Mouse (Mus musculus) embryonic facial prominence, embryonic 13.5 days (tissue): Measurements from ENCODE around the gene Cfap157. TPM values are rescaled to one million over a fixed set of nuclear protein-coding genes. Genes with fewer than 3 reads are reported as not detected.

Experiments
- ATAC-seq: fragments of 200-750 bp; cut with Nextera tagmentation; 2 replicates; pipeline ENCODE4 v1.8.0; 2017; ENCODE audit warnings: low read depth; ENCODE audit not compliant: insufficient number of reproducible peaks, insufficient read depth, low FRiP score, low TSS enrichment
- H3K27ac ChIP-seq: fragments of 300-500 bp; sonication (generic); 2 replicates; pipeline ENCODE4 v1.5.1; 2015; ENCODE audit warnings: moderate library complexity, mild to moderate bottlenecking, inconsistent platforms
- H3K27me3 ChIP-seq: fragments of 300-500 bp; sonication (generic); 2 replicates; pipeline ENCODE4 v1.6.1; 2015; ENCODE audit warnings: mild to moderate bottlenecking, inconsistent platforms
- H3K36me3 ChIP-seq: fragments of 300-500 bp; sonication (generic); 2 replicates; pipeline ENCODE4 v1.6.1; 2015; ENCODE audit warnings: mild to moderate bottlenecking, inconsistent platforms
- H3K4me1 ChIP-seq: fragments of 300-500 bp; sonication (generic); 2 replicates; pipeline ENCODE4 v1.6.1; 2015; ENCODE audit warnings: inconsistent platforms
- H3K4me2 ChIP-seq: fragments of 300-500 bp; sonication (generic); 2 replicates; pipeline ENCODE4 v1.6.1; 2015; ENCODE audit warnings: moderate library complexity, mild to moderate bottlenecking, inconsistent platforms
- H3K4me3 ChIP-seq: fragments of 300-500 bp; sonication (generic); 2 replicates; pipeline ENCODE4 v1.5.1; 2015; ENCODE audit warnings: mild to moderate bottlenecking, inconsistent platforms
- H3K9ac ChIP-seq: fragments of 300-500 bp; sonication (generic); 2 replicates; pipeline ENCODE4 v1.6.1; 2015; ENCODE audit warnings: mild to moderate bottlenecking, inconsistent platforms
- H3K9me3 ChIP-seq: fragments of 300-500 bp; sonication (generic); 2 replicates; pipeline ENCODE4 v1.6.1; 2016; ENCODE audit warnings: inconsistent platforms
- WGBS: fragments of 180-500 bp; shearing (Covaris S2); methylation state at CpG from one replicate; pipeline ENCODE4 v1.1.7; 2015; ENCODE audit warnings: mixed read lengths; 5-methylcytosine and 5-hydroxymethylcytosine counted together
- polyA plus RNA-seq: library from polyadenylated mRNA; unstranded; fragments of >200 nt; fragmentation: Nextera tagmentation; extraction: Ambion mirVana; gene quantifications from 2 replicates; pipeline ENCODE4 v1.2.1, GENCODE M21; 2015

The Cfap157 gene
- polyA plus RNA-seq, 1 experiment from 2014 or later: 0.87 TPM

DNA sequence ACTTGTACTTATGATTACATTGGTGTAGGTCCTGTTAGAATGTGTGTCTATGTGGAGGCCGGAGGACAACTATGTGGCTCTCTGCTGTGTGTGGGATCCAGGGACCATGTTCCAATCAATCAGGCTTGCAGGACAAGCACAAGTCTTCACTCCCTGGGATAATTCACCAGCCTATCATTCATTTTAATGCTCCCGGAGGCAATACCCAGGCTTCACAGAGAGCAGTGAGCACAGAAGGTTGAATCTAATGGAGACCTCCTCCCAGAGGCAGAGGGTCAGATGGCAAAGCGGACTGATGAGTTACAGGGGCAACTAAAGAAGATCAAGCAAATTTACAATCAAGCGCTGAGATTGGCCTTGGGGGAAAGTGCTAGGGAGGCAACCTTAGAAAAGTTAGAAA lies 54.7 kb downstream of the Cfap157 start:
- H3K4me2 ChIP-seq: peak overlapping the region; percentile 47
- H3K9me3 ChIP-seq: no peaks in the 10 kb centered on the region
- no peaks in the 10 kb centered on the region for H3K27me3 ChIP-seq
- WGBS: 50% methylated on average over 4 of the region's 4 CpGs
- no peak overlapping the region; the same call in 1 of the 2 replicates for H3K9ac ChIP-seq
- peaks cover 45% of the 10 kb centered on the region for H3K4me1 ChIP-seq
- no peak for ATAC-seq
- 0 out of 2 replicates have a peak overlapping the region, but pooled peaks have one; percentile 28 for H3K27ac ChIP-seq
- peaks cover 11% of the 10 kb centered on the region; the same call in 1 of the 2 replicates for H3K36me3 ChIP-seq
- 0 out of 2 replicates have a peak overlapping the region, but pooled peaks have one; percentile 4 for H3K4me3 ChIP-seq

DNA sequence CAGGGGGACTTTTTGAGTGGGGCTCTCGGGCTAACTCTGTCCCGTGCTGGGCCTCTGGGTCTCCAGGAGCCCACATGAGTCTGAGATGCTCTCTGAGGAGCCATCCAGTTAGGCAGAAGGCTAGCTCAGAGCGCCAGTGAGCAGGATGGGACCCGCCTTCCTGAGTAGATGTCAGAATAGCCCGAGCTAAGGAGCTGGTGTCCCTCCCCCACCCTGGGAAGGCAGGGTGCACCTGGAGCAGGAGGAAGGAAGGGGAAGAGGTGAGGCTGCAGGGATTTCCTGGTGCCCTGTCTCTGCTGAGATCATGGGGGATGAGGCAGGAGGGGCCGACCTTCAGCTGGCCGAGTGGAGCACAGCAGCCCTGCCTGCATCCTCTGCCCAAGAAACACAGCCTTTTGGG lies 55.8 kb downstream of the Cfap157 start:
- Histone ChIP-seq H3K36me3 (peaks cover 11% of the 10 kb centered on the region; the same call in 1 of the 2 replicates), H3K9ac (peak overlapping the region; percentile 72), H3K27ac (peak overlapping the region; percentile 28; the same call in 1 of the 2 replicates), H3K4me2 (peak overlapping the region; percentile 63), H3K4me3 (peak overlapping the region; percentile 41), H3K9me3 (no peaks in the 10 kb centered on the region), H3K4me1 (peaks cover 42% of the 10 kb centered on the region), H3K27me3 (no peaks in the 10 kb centered on the region)
- peak; percentile 11; the same call in 1 of the 2 replicates for ATAC-seq
- 46% methylated on average over 7 of the region's 7 CpGs for whole genome bisulfite sequencing

DNA sequence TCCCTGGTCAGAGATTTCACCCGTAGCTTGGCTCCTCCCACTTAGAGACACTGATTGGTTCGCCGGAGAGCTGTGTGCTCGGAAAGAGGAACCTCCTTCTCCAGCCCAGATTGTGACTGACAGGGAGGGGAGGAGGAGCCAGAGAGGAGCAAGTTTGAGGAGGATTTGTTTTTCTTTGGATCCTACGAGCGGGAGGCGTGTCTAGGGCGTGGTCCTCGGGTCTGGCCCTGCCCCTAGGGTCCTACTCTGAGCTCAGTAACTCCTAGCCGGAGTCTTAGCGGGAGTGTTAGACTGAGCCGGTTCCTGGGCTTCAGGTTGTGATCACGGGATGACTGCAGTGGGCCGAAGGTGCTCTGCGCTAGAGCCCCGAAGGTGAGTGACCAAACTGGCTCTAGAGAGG lies 56.8 kb downstream of the Cfap157 start:
- Histone ChIP-seq H3K4me2 (peak overlapping the region; percentile 63), H3K4me3 (peak overlapping the region; percentile 41), H3K36me3 (peaks cover 9% of the 10 kb centered on the region; the same call in 1 of the 2 replicates), H3K9me3 (no peaks in the 10 kb centered on the region), H3K4me1 (peaks cover 43% of the 10 kb centered on the region), H3K27me3 (no peaks in the 10 kb centered on the region), H3K27ac (peak overlapping the region; percentile 71; the same call in 1 of the 2 replicates), H3K9ac (peak overlapping the region; percentile 72)
- ATAC-seq: peak; percentile 91
- WGBS: under 1% methylated on average over 16 of the region's 16 CpGs

Other genes with a start within 250 kb of the Cfap157 start
- gene Fam102a, start 249.1 kb downstream of the Cfap157 start, polyA plus RNA-seq: 12.3 and 15.5 TPM in 2 replicates
- 112 and 116 TPM in 2 replicates for gene Dpm2, start 213.6 kb downstream of the Cfap157 start, polyA plus RNA-seq
- 0.92 and 1.1 TPM in 2 replicates for gene Pip5kl1, start 209.6 kb downstream of the Cfap157 start, polyA plus RNA-seq
- 0.18 TPM in 1 of 2 replicates, not detected in the other for gene 9430097D07Rik, start 208.7 kb downstream of the Cfap157 start, polyA plus RNA-seq
- 33.1 and 34.7 TPM in 2 replicates for gene St6galnac4, start 197.3 kb downstream of the Cfap157 start, polyA plus RNA-seq
- gene St6galnac6, start 184.7 kb downstream of the Cfap157 start, polyA plus RNA-seq: 29.9 and 35.1 TPM in 2 replicates
- 20.7 and 27.3 TPM in 2 replicates for gene Ak1, start 162.7 kb downstream of the Cfap157 start, polyA plus RNA-seq
- gene Eng, start 137.8 kb downstream of the Cfap157 start, polyA plus RNA-seq: 49.1 and 50.2 TPM in 2 replicates
- 29.7 and 34.1 TPM in 2 replicates for gene Fpgs, start 80.3 kb downstream of the Cfap157 start, polyA plus RNA-seq
- 102 and 114 TPM in 2 replicates for gene Cdk9, start 71.4 kb downstream of the Cfap157 start, polyA plus RNA-seq
- 19.4 and 21.8 TPM in 2 replicates for gene Sh2d3c, start 63.4 kb downstream of the Cfap157 start, polyA plus RNA-seq
- gene 6330409D20Rik, start 43.4 kb downstream of the Cfap157 start, polyA plus RNA-seq: 0.34 and 0.58 TPM in 2 replicates
- gene Tor2a, start 27.2 kb downstream of the Cfap157 start, polyA plus RNA-seq: 65.1 and 72.3 TPM in 2 replicates
- 0.21 and 0.29 TPM in 2 replicates for gene Ttc16, start 8.8 kb downstream of the Cfap157 start, polyA plus RNA-seq
- 4.6 and 5.8 TPM in 2 replicates for gene Ptrh1, start 8.6 kb downstream of the Cfap157 start, polyA plus RNA-seq
- 18.1 and 22.8 TPM in 2 replicates for gene Stxbp1, start 62.8 kb upstream of the Cfap157 start, polyA plus RNA-seq
- 57.2 and 59.2 TPM in 2 replicates for gene Fam129b, start 91.7 kb upstream of the Cfap157 start, polyA plus RNA-seq
- 185 and 205 TPM in 2 replicates for gene Rpl12, start 177.1 kb upstream of the Cfap157 start, polyA plus RNA-seq
- 13.4 and 13.6 TPM in 2 replicates for gene Lrsam1, start 177.2 kb upstream of the Cfap157 start, polyA plus RNA-seq
- gene Slc2a8, start 197.7 kb upstream of the Cfap157 start, polyA plus RNA-seq: 24.6 and 25.8 TPM in 2 replicates